Mouse (Mus musculus) thymus, postnatal 0 days (tissue): Measurements from ENCODE around the gene Ran. TPM values are rescaled to one million over a fixed set of nuclear protein-coding genes. Genes with fewer than 3 reads are reported as not detected.

Source experiments
- DNase-seq: peaks from one replicate; pipeline ENCODE4 v3.0.0-alpha.2; 2015; ENCODE audit warnings: low spot score
- polyA plus RNA-seq: library from polyadenylated mRNA; unstranded; fragments of >200 nt; fragmentation: Nextera tagmentation; extraction: Ambion mirVana; gene quantifications from 2 replicates; pipeline ENCODE4 v1.2.1, GENCODE M21; 2015

Ran gene
- polyA plus RNA-seq, 1 experiment from 2014 or later = 586 TPM

- DNase-seq = no peak
These were observed 4.8 kb upstream of the Ran start for GRCm38 (mm10) chr5:129015020-129015419.

GRCm38 (mm10) chr5:129015540-129015939, 4.3 kb upstream of the Ran start:
- no peak for DNase-seq

- no peak for DNase-seq
These were observed 3.5 kb upstream of the Ran start for GRCm38 (mm10) chr5:129016370-129016769.

GRCm38 (mm10) chr5:129018782-129019489, 933 bp upstream of the Ran start:
- DNase-seq = no peak

- DNase-seq = no peak
These were observed 415 bp downstream of the Ran start for GRCm38 (mm10) chr5:129020300-129020668.

GRCm38 (mm10) chr5:129020731-129021130, 862 bp downstream of the Ran start:
- no peak for DNase-seq

- DNase-seq = no peak
These were observed 5.2 kb downstream of the Ran start for GRCm38 (mm10) chr5:129025048-129025447.

- no peak for DNase-seq
These were observed 5.9 kb downstream of the Ran start for GRCm38 (mm10) chr5:129025725-129026124.

- no peak for DNase-seq
These were observed 6.3 kb downstream of the Ran start for GRCm38 (mm10) chr5:129026171-129026570.

GRCm38 (mm10) chr5:129026637-129027036, 6.8 kb downstream of the Ran start:
- no peak for DNase-seq

- no peak for DNase-seq
These were observed 9.4 kb downstream of the Ran start for GRCm38 (mm10) chr5:129029131-129029723.

GRCm38 (mm10) chr5:129036678-129037077, 16.8 kb downstream of the Ran start:
- DNase-seq = no peak

- DNase-seq = no peak
These were observed 17.9 kb downstream of the Ran start for GRCm38 (mm10) chr5:129037739-129038138.

GRCm38 (mm10) chr5:129045641-129046580, 26.0 kb downstream of the Ran start:
- DNase-seq = peak; percentile 47

- DNase-seq = no peak
These were observed 29.5 kb downstream of the Ran start for GRCm38 (mm10) chr5:129049372-129049771.

- no peak for DNase-seq
These were observed 32.0 kb downstream of the Ran start for GRCm38 (mm10) chr5:129051910-129052309.

- no peak for DNase-seq
These were observed 32.9 kb downstream of the Ran start for GRCm38 (mm10) chr5:129052636-129053355.

- DNase-seq = no peak
These were observed 34.9 kb downstream of the Ran start for GRCm38 (mm10) chr5:129054675-129055284.

GRCm38 (mm10) chr5:129059116-129059515, 39.2 kb downstream of the Ran start:
- DNase-seq = no peak

- peak; percentile 9 for DNase-seq
These were observed 41.7 kb downstream of the Ran start for GRCm38 (mm10) chr5:129061579-129061978.
